Mouse (Mus musculus) c-Kit-positive CD71-negative TER-119-negative erythroid progenitor cells, embryonic 14.5 days (primary cell): ENCODE data around the gene Smcp.

Source experiments
- DNase-seq: peaks from one replicate; pipeline ENCODE4 v3.0.0-alpha.2; 2013; ENCODE audit warnings: low read depth

The Smcp gene

DNA sequence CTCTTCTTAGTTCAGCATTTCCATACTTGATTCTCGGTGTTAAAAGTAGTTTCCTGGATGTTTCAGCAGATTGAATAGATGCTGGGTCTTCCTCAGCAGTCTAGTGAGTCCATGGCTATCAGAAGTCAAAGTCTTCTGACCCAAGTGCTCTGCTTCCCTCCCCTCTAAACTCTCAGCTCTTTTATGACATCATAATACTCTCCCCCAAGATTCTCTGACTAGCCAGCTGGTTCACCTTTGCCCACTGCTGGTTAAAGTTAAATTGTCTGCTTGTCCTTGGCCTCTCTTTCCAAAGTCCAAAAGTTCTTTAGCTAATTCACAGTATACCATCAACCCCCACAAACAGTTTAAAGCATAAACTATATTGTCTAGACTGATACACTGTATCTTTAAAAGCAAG, at the start of gene Smcp:
Gene Smcp, minus strand, starts transcription at position 140 of the 400 bp plus-strand sequence.
- DNase-seq = no peak

DNA sequence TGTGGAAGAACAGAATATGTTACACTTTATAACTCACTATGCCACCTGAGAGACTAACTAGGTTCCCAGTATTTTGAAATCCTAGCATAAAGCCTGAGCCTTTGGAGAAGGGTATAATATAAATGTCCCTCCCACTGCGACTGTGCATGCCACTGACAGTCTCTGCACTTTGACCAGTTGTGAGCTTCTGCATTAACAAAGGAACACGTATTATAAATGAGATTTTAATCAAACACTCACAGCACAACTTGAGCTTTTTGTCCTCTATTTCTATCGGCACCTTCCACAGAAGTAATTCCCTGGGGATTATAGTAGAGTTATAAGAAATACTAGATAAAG, 49.8 kb upstream of the Smcp start:
- DNase-seq = no peak

DNA sequence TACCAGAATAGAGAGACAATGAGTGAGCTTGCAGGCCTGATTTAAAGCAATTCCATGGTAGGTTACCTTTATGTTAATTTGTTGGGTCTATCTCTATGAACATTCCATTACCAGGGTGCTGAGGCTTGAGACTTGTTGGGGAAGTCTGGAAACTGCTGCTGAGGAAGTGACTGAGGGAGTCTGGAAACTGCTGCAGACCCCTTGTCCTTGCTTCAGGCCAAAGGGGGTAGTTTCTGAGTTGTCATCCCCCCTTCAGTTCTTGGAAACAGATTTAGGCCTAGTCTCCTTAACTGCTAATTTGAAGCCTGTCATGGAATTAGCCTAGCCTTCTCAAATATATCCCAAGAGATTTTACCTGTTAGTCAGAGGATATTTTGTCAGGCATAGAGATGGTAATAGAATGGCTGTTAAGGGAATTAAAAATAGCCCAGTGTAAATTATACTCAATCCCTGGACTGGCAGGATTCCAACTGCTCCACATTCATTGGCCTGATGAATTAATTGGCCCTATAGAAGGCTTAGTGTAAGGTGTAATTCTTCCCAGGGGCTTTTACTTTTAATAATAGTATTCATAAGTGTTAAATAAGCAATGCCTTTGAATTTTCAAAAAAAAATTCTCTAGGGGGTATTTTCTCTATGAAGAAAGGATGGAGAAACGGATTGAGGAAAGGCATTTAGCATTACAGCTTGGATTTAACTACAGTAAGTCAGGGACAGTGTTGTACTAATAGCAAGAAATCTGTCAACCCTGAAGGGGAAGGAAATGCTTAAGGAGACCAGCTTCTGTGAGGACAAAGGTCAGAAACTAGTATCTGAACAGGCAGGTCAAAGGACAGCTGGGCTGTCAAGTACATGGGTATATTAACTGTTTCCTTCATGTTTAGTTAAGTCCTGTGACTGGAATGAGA, 49.2 kb upstream of the Smcp start:
- DNase-seq = no peak

DNA sequence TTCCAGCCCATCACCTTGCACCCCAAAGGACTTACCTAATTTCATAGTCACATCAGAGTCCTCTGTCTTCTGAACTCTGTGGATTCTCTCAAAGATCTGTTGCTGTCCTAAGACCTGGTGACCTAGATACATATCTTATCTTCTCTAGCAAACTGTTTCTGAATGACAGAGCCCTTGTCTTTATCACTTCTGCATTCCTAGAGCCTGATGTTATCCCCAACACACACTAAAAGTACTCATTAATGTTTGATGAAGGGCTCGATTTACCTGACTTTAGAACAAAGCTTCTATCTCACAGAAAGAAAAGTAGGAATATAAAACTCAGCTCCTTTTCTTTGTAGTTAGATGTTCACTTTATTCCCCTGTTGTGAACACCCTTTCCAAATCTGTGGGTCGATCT, 32.8 kb upstream of the Smcp start, which contains the start of gene Lce6a:
Gene Lce6a, minus strand, starts transcription at position 101 of the 400 bp plus-strand sequence.
- no peak for DNase-seq

DNA sequence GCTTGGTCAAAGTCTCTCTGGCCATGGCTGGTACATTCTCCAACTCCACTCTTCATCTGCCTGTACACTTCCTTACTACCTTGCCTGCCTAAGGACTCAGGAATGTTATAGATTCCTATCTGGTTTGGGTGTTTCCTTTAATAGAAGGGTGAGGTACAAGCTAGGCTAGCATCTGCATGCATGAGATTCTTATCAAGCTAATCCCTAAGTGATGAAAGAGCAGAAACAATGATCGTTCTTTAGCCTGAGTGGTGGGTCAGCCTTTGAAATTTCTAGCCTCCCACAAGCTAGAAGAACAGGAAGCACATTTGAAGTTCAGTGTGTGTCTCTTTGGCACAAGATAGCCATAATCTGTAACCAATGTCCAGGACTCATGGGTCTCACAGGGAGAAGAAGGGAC, 21.0 kb upstream of the Smcp start:
- no peak for DNase-seq

DNA sequence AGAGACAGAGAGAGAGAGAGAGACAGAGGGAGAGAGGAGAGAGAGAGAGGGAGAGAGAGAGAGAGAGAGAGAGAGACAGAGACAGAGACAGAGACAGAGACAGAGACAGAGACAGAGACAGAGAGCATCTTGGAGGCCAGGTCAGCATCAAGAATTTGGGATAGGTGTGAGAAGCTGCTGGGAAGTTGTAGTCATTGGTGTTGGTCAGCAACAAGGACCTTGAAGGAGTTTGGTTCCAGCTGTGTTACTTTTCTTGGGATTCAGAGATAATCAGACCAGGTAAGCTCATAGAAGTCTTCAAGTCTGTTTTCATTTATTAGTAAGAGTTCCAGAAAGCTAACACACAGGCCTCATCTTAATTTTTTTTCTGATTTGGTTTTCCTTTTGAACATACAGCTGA, 18.6 kb upstream of the Smcp start, which contains the start of gene 2210017I01Rik:
Gene 2210017I01Rik, minus strand, starts transcription at position 101 of the 400 bp plus-strand sequence.
- no peak for DNase-seq

DNA sequence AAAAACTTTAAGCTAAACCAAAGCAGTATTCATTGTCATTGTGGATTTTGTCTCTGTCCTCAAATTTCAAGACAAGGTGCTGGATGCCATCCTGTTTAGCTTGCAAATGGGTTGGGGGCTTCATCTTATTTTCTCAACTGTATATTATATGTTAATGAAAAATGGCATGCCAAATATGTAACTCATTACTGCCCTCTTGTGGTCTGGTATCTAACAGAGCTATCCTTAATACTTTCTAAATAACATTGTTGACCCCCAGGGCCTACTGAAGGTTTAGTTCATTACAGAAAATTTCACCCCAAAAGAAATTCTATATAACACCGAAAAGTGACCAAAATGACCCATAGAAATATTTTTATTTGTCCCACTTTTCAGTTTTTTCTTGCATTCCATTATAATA, 13.4 kb upstream of the Smcp start:
- peak; percentile 13 for DNase-seq

DNA sequence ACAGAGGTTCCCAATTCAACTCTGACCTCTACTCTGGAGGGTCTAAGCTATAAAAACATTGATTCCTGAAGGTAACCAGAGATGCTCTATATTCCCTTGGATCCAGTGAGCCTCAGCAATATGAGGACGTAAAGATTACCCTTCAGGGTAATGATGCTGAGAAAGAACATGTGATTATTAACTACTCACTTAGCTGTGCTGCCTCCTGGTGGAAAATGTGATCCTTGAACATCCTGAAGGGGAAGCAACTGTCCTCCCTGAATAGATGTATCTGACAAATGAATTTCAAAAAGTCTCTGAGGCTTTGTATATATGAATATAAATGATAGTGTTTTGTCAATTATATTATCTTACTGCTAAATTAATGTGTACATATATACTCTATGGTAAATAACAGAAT, 11.7 kb upstream of the Smcp start:
- no peak for DNase-seq

DNA sequence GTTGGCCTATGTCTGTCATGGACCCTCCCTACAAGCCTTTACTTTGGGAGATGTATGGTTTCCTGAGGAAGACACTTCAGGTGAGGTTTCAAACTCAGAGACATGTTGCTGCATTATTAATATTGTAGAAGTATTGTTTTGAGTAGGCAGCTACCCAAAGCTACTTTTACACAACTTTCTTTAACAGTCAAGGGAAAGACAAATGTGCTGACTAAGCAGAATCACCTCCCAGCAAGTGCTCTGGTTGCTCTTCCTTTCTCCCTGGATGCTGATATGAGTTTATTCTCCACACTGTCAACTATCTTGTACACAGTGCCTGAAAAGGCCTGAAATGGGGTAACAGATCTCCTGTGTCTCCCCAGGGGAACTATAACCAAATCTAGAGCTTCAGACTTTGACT, 11.2 kb upstream of the Smcp start:
- DNase-seq = no peak

DNA sequence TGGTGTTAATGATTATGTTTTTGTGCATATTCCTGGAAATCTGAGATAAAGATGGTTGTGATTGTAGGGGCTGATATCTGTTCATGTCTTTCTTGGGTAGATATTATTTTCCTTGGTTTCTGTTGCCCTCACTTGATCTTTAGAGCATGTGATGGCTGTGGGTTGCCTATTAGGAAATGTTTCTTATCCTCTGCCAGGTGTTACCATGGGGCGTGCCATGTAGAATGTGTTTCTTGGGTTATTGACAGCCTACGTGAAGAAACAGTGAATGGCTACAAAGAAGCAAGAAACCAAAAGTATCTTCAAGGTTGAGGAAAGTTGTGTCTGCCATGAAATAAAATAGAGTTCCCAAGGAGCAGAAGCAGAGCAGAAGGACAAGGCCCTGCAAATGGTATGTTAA, 9.6 kb upstream of the Smcp start:
- DNase-seq = no peak

DNA sequence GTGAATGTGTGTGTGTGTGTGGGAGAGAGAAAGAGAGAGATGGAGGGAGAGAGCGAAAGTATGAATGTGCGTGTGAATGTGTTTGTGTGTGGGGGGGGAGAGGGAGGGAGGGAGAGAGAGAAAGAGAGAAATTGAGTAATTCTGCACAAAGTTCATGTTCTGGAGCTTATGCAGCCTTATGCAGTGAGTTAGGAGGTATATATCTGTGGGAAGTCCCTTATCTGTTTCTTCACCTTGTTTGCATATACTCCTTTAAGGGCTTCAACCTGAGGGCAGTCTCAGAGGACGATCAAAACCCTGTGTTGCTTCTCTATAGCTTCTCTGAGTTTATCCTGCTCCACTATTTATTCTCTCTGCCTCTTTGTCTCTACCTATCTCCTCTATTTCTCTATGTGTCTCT, 1.6 kb downstream of the Smcp start:
- no peak for DNase-seq

DNA sequence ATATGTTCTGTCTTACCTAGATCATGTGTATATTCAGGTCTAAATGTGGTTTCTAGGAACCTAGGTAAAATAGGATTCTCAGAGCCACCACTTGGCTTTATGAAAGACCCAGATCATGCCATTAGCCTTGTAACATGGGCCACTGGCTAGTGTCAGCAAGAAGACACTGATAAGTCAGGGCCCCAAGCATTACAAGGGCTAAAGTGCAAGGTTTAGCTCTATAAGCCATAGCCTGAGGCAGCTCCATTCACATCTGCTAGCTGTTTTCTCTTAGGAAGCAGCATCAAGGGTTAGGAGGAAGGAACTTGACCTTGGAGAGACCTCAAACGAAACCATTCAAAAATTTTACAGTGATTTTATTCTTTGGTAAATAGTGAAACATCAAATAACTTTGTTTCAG, 3.7 kb downstream of the Smcp start:
- DNase-seq = no peak

DNA sequence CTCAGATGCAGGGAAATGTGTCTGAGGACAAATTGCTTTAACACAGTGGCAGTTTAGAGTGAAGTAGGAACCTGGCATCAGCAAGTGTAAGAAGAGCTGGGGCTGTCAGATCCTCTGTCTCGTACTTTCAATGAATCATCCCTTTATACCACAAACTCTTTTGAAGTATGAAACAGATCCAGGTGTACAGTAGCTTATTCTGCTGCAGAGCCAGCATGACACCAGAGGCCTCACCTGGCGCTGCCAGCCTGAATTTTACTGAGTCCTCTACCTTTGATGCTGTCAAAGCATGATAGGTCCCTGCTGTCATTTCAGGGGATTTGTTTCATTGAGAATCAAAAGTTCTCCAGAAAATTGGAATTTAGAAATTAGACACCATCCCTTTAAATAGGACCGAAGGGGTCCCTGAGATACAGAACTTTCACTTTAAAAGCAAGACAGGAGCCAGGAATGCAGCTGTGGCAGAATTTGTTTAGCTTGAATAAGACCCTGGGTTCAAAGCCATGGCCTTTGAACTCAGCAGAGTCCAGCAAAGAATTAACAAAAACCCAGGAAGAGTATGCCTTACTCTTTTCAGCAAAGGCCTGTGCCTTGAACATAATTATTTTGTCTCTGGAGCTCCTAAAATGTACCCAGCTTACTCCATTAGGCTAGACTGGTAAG, 5.5 kb downstream of the Smcp start:
- no peak for DNase-seq

DNA sequence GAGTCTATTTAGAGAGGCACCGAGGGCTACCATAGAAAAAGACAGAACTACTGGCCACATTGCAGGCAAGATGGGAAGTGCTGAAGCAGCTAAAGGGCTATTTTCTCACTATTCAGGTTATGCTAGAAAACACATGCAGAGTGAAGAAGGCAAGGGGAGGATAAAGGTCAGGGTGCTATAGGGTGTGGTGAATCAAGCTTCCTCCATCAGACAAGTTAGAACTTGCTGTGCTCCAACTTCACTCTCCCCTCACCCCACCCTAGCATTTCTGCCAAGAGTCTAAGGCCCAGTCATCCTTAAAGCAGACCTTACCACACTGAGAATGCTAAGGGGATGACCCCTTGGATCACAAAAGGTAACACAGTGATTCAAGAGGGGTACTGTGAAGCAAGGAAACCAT, 9.3 kb downstream of the Smcp start:
- no peak for DNase-seq

DNA sequence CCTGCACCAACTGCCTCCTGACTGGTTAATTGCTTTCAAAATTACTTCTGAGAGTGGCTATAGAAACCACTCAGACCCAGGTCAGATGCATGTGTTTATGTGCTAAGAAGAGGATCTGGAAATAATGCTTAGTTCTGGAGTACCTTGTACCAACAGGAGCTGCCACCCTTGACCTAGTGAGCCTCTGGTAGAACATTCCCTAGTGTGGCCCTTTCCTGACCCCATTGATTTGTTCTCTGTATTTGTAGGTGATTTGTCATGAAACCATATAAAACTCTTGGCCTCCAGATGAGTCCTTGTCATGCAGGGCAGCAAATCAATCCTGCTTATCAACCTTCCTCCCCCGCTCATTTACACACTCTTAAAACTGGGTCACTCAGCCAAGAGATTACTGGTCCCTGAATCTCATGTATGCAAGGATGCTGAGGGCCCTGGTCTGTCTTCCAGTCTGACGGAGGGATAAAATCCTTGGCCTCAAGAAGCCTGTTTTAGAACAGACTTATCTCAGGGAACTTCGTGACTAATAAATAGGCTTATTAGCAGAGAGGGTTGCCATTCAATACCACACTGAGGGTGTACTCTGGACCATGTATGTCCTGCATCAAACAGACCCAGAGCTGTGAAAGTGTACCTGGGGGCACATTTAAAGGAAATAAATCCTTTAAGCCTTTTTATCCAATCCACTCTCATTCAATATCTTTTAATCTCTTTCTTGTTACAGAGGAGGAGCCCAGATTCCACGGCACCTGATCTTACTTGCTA, 10.0 kb downstream of the Smcp start:
- no peak for DNase-seq

DNA sequence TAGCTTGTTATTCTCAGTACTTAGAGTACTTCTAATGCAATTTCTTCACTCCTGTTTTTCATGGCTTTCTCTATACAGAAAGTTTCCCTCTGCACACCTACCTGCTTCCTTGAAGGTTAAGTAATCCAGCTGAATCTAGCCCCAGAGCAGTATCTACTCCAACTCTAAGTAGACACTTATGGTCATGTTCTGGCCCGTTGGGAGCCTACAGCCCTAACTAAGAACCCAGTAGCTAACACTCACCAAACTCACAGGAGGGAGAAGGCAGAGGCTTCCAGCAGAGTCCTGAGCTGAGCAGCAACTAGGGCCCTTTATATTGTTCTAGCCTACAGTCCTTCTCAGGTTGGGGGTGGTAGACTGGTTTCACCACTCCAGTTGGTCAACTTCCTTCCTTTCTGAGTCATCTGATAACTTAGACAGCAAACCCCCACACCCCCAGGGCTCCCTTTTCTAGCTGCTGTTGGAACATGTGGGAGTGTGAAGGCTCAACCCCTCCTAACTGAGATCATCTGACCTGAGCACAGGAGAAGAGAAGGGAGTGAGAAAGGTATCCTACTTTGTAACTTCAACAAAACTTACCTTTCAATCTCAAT, 15.3 kb downstream of the Smcp start, which contains the start of gene Ivl:
Gene Ivl, minus strand, starts transcription at position 287 of the 593 bp plus-strand sequence.
- DNase-seq = peak; percentile 16

DNA sequence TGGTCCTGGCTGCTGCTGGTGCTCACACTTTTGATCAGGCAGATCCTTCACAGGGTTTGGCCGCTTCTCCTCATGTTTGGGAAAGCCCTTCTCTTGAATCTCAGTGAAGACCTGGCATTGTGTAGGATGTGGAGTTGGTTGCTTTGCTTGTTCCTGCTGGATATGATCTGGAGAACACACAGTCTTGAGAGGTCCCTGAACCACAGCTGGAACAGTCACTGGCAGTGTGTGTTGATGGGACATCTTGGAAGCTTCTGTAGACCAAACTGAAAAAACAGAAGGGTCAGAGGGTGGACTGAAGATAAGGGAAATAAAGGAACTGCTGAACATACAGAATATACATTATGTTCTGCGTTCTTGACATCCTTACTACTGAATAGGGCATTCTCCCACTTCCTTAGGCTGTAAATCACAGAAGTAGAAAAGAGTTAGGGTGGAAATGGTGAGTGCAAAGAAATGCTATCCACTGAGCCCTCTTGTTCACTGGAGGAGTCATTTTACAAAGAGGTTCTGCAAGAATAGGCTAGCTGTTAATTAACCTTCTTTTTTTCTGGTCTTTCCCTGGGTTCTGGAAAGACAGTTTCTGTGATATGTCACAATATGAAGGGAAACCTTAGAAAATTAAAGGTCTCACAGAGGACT, 16.2 kb downstream of the Smcp start:
- no peak for DNase-seq

DNA sequence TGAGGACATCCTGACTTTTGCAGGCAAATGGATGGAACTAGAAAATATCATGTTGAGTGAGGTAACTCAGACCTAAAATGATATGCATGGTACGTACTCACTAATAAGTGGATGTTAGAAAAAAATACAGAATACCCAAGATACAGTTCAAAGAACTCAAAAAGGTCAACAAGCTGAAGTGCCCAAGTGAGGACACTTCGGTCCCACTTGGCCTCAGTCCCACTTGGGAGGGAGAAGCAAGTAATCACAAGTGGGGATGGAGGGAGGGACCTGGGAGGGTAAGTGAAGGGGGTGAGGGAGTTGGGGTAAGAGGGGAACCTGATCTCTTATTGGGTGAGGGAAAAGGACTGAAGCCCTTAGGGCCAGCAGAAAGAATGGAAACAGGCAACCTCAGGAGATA, 20.0 kb downstream of the Smcp start:
- DNase-seq = no peak

DNA sequence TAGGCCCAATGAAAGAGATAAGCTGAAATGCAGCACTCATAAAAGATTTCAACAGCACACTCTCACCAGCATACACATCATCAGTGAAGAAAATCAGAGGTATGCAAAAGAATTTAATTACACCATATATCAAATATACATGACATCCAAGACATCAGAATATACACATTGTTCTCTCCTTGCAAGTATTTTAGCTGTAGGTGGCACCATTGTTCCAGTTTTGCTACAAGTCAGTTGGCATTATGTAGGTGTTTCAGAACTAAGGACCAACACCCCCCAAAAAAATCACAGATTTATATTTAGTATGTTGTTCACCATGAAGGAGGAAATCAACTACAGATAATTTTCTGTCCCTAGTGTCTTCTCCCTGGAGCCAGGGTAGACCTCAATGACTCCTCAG, 23.4 kb downstream of the Smcp start:
- DNase-seq = no peak

DNA sequence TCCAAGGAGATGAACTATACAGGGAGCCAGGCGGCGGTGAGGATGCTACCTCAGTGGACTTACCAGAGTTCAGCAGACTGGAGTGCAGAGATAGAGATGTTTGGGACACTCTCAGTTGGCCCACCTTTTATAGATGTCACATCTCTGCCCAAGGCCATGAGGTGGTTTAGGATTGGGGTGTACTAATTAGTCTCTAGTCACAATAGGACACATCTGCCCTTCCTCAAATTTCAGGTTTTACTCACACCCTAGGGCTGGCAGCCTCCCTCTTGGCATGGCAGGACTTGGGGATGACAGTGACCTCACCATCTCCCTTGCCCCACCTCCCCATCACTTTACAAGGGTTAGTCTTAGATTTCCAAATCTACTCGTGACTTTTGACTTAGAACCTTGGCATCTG, 54.4 kb downstream of the Smcp start, which contains the start of gene 2310046K23Rik:
Gene 2310046K23Rik, minus strand, starts transcription at position 101 of the 400 bp plus-strand sequence.
- DNase-seq = no peak
